Mouse (Mus musculus): ENCODE data around the gene Fmnl2. TPM values are rescaled to one million over a fixed set of nuclear protein-coding genes. Genes with fewer than 3 reads are reported as not detected.

Gene Fmnl2
- polyA plus RNA-seq, 1 experiment from 2014 or later = 3.0 TPM

DNA sequence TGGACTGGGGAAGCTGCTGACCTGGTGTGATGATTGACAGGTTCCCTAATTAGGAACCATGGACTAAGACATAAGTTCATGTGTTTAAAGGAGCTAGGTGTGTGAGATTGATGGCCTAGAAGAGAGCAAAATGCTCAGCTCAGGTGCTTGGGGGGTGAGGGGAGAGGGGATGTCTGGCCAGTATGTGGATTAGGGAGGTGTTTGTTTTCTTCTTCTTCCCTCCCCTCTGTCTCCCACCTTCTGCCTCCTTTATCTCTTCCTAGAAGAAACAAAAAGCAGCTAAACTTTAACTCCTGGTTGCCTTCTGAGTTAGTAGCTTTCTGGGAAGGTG is 101.6 kb downstream of the Fmnl2 start:
- Histone ChIP-seq H3K4me1 (replicated peaks; ENCODE audit: control insufficient read depth, insufficient read depth) (peaks cover 16% of the 10 kb centered on the region), H3K9me3 (ENCODE audit: control insufficient read depth, low read length) (no peaks in the 10 kb centered on the region), H3K36me3 (ENCODE audit: control insufficient read depth, insufficient read depth, low read length) (no peaks in the 10 kb centered on the region), H3K4me3 (ENCODE audit: low read depth, low read length) (peak overlapping the region; percentile 12; the same call in 1 of the 2 replicates), H3K9ac (ENCODE audit: low read length) (no peak overlapping the region; the same call in 1 of the 2 replicates), H3K27ac (replicated peaks) (peak overlapping the region; percentile 71), H3K4me2 (replicated peaks; ENCODE audit: low read depth) (peak overlapping the region; percentile 42), H3K27me3 (ENCODE audit: control insufficient read depth, insufficient read depth, low read length) (no peaks in the 10 kb centered on the region)
- no peak for DNase-seq (ENCODE audit: low spot score)
- no peak for TF ChIP-seq CTCF (IDR thresholded peaks at IDR 0.05; ENCODE audit: low read depth)
- TF ChIP-seq EP300 (optimal IDR thresholded peaks at IDR 0.05) = no peak
- ATAC-seq (ENCODE audit: low FRiP score, low TSS enrichment) = no peak

DNA sequence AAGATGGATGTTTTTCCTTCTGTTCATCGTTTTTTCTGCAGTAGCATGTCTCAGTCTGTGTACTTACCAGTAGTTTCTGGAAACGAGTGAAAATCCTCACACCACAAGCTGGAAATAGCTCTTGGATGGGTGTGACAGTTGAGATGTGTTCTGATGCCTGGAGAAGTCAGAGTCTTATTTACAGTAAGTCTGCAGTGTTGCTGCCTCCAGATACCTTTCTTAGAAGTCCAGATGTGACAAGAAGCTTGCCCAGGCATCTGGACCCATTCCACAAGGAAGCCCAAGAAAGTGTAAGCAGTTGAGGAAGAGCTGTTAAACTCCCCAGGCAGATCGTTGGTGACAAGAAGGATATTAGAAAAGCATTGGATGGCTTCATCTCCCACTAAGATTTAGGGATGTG is 102.3 kb downstream of the Fmnl2 start:
- WGBS = 15% methylated on average over 3 of the region's 3 CpGs
- H3K9ac ChIP-seq (ENCODE audit: low read length) = no peak overlapping the region
- no peaks in the 10 kb centered on the region for H3K27me3 ChIP-seq (ENCODE audit: control insufficient read depth, insufficient read depth, low read length)
- no peak for TF ChIP-seq EP300 (optimal IDR thresholded peaks at IDR 0.05)
- no peak for TF ChIP-seq CTCF (IDR thresholded peaks at IDR 0.05; ENCODE audit: low read depth)
- peaks cover 16% of the 10 kb centered on the region for H3K4me1 ChIP-seq (replicated peaks; ENCODE audit: control insufficient read depth, insufficient read depth)
- no peaks in the 10 kb centered on the region for H3K36me3 ChIP-seq (ENCODE audit: control insufficient read depth, insufficient read depth, low read length)
- no peak overlapping the region for H3K4me3 ChIP-seq (ENCODE audit: low read depth, low read length)
- no peak for ATAC-seq (ENCODE audit: low FRiP score, low TSS enrichment)
- no peaks in the 10 kb centered on the region for H3K9me3 ChIP-seq (ENCODE audit: control insufficient read depth, low read length)
- DNase-seq (ENCODE audit: low spot score) = no peak
- H3K4me2 ChIP-seq (replicated peaks; ENCODE audit: low read depth) = no peak overlapping the region
- peak overlapping the region; percentile 75; the same call in 1 of the 2 replicates for H3K27ac ChIP-seq (replicated peaks)

- DNase-seq (ENCODE audit: low spot score) (no peak), ATAC-seq (ENCODE audit: low FRiP score, low TSS enrichment) (no peak)
- Histone ChIP-seq H3K4me2 (replicated peaks; ENCODE audit: low read depth) (no peak overlapping the region), H3K27ac (replicated peaks) (peak overlapping the region; percentile 75), H3K36me3 (ENCODE audit: control insufficient read depth, insufficient read depth, low read length) (no peaks in the 10 kb centered on the region), H3K4me3 (ENCODE audit: low read depth, low read length) (no peak overlapping the region), H3K4me1 (replicated peaks; ENCODE audit: control insufficient read depth, insufficient read depth) (peaks cover 16% of the 10 kb centered on the region), H3K9me3 (ENCODE audit: control insufficient read depth, low read length) (no peaks in the 10 kb centered on the region), H3K27me3 (ENCODE audit: control insufficient read depth, insufficient read depth, low read length) (no peaks in the 10 kb centered on the region), H3K9ac (ENCODE audit: low read length) (no peak overlapping the region)
- WGBS = 42% methylated on average over 2 of the region's 2 CpGs
- no peak for TF ChIP-seq EP300 (optimal IDR thresholded peaks at IDR 0.05)
- no peak for TF ChIP-seq CTCF (IDR thresholded peaks at IDR 0.05; ENCODE audit: low read depth)
Observed at GRCm38 (mm10) chr2:52960697-52961096, 103.0 kb downstream of the Fmnl2 start.

GRCm38 (mm10) chr2:52963439-52963838 is 105.8 kb downstream of the Fmnl2 start:
- Histone ChIP-seq H3K4me1 (replicated peaks; ENCODE audit: control insufficient read depth, insufficient read depth) (peaks cover 8% of the 10 kb centered on the region), H3K9me3 (ENCODE audit: control insufficient read depth, low read length) (no peaks in the 10 kb centered on the region), H3K27ac (replicated peaks) (no peak overlapping the region), H3K36me3 (ENCODE audit: control insufficient read depth, insufficient read depth, low read length) (no peaks in the 10 kb centered on the region), H3K4me2 (replicated peaks; ENCODE audit: low read depth) (no peak overlapping the region), H3K4me3 (ENCODE audit: low read depth, low read length) (no peak overlapping the region), H3K27me3 (ENCODE audit: control insufficient read depth, insufficient read depth, low read length) (no peaks in the 10 kb centered on the region), H3K9ac (ENCODE audit: low read length) (no peak overlapping the region)
- DNase-seq (ENCODE audit: low spot score) (no peak), ATAC-seq (ENCODE audit: low FRiP score, low TSS enrichment) (peak; percentile 47; the same call in 1 of the 2 replicates)
- WGBS = 83% methylated on average over 1 of the region's 1 CpGs
- TF ChIP-seq EP300 (optimal IDR thresholded peaks at IDR 0.05) (no peak), CTCF (IDR thresholded peaks at IDR 0.05; ENCODE audit: low read depth) (no peak)

DNA sequence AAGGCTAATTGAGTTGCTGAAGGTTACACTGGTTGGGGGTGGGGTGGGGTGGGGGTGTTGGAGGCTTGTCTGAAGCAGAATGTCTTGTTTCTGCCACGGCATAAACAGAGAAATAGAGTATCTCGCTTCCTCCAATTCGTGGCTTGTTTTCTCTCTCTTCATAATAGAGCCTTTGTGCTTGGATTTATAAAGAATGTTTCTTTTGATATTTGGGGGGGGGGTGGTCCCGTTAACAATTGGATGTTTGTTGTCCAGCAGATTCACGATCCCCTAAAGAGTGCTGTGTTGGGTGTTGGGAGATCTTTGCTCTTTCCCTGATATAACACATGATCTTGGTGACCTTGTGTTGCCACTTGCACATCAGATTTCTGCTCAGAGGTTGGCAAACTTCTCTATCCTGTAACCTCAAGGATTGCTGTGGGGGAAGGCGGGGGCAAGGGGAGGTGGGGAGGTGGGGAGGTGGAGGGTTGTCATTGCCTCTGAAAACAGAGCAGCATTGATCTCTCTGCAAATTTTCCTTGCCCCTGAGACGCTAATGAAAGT is 106.8 kb downstream of the Fmnl2 start:
- no peak overlapping the region for H3K4me2 ChIP-seq (replicated peaks; ENCODE audit: low read depth)
- H3K9me3 ChIP-seq (ENCODE audit: control insufficient read depth, low read length) = no peaks in the 10 kb centered on the region
- no peaks in the 10 kb centered on the region for H3K36me3 ChIP-seq (ENCODE audit: control insufficient read depth, insufficient read depth, low read length)
- H3K4me1 ChIP-seq (replicated peaks; ENCODE audit: control insufficient read depth, insufficient read depth) = peaks cover 1% of the 10 kb centered on the region
- H3K9ac ChIP-seq (ENCODE audit: low read length) = no peak overlapping the region
- no peak overlapping the region for H3K27ac ChIP-seq (replicated peaks)
- TF ChIP-seq CTCF (IDR thresholded peaks at IDR 0.05; ENCODE audit: low read depth) (no peak), EP300 (optimal IDR thresholded peaks at IDR 0.05) (no peak)
- H3K4me3 ChIP-seq (ENCODE audit: low read depth, low read length) = no peak overlapping the region
- H3K27me3 ChIP-seq (ENCODE audit: control insufficient read depth, insufficient read depth, low read length) = no peaks in the 10 kb centered on the region
- ATAC-seq (ENCODE audit: low FRiP score, low TSS enrichment) (no peak), DNase-seq (ENCODE audit: low spot score) (no peak)
- 59% methylated on average over 7 of the region's 7 CpGs for WGBS

DNA sequence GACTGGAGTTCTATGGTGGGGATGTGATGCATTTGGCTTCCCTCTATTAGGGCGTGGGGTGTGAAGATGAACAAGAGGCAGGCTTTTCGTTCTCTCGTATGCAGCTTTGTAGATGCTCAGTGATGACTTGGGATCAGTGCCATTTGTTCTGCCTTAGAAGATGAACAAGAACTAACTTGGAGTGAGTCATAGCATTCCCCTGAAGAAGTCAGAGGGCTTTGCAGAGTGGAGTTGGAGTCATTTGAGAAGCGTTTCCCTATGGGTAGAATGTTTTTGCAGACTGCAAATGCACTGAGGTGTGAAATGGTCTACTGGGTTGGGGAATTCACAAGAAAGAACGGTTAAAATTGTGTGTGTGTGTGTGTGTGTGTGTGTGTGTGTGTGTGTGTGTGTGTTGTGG is 108.6 kb downstream of the Fmnl2 start:
- TF ChIP-seq EP300 (optimal IDR thresholded peaks at IDR 0.05) (no peak), CTCF (IDR thresholded peaks at IDR 0.05; ENCODE audit: low read depth) (no peak)
- ATAC-seq (ENCODE audit: low FRiP score, low TSS enrichment) = no peak; the same call in 1 of the 2 replicates
- Histone ChIP-seq H3K27me3 (ENCODE audit: control insufficient read depth, insufficient read depth, low read length) (no peaks in the 10 kb centered on the region), H3K4me2 (replicated peaks; ENCODE audit: low read depth) (no peak overlapping the region), H3K27ac (replicated peaks) (no peak overlapping the region), H3K4me3 (ENCODE audit: low read depth, low read length) (no peak overlapping the region), H3K4me1 (replicated peaks; ENCODE audit: control insufficient read depth, insufficient read depth) (no peaks in the 10 kb centered on the region), H3K36me3 (ENCODE audit: control insufficient read depth, insufficient read depth, low read length) (no peaks in the 10 kb centered on the region), H3K9me3 (ENCODE audit: control insufficient read depth, low read length) (no peaks in the 10 kb centered on the region), H3K9ac (ENCODE audit: low read length) (no peak overlapping the region)
- no peak for DNase-seq (ENCODE audit: low spot score)
- WGBS = 48% methylated on average over 5 of the region's 5 CpGs
